Mouse (Mus musculus) heart, postnatal 36 days (tissue): ENCODE data around the gene Pm20d2. TPM values are rescaled to one million over a fixed set of nuclear protein-coding genes. Genes with fewer than 3 reads are reported as not detected.
A peak's percentile ranks its signal among the peaks of the same experiment; 100 is the strongest.

Experiments used
- DNase-seq, 2 experiments: peaks; one replicate each; pipeline ENCODE4 v3.0.0; 2021 to 2022
- intact Hi-C: fragments of 180-260 bp; cut with DNase I; formaldehyde crosslinking; loops from one replicate; pipeline ENCODE4 v1.15.1; 2025
- total RNA-seq, 2 experiments: library from RNA; stranded (reverse); gene quantifications; 2 replicates each; pipeline ENCODE4 v1.2.3; 2021

Pm20d2 gene
- 10 to 100 TPM; 55.9 to 62.9 TPM for total RNA-seq

DNA sequence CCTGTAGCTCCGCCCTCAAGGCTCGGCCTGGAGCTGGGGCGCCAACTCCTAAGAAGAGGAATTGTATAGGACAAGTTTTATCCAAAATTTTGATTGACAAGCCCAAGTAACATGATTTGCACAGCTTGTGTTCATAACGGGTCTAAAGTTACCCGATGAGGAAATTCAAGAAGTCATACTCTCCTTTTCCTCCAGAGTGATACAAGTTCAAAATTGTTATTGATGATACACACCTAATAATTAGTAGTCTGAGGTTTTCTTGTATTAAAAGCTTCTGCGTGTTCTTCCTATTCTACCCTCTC, at the start of gene Pm20d2:
Gene Pm20d2, minus strand, starts transcription at position 3 of the 302 bp plus-strand sequence.
- DNase-seq, result no peak
- intact Hi-C loops, result loop anchor here (2.0 kb wide), 1 partner anchor 57 kb away; no protein-coding TSS in a partner anchor

DNA sequence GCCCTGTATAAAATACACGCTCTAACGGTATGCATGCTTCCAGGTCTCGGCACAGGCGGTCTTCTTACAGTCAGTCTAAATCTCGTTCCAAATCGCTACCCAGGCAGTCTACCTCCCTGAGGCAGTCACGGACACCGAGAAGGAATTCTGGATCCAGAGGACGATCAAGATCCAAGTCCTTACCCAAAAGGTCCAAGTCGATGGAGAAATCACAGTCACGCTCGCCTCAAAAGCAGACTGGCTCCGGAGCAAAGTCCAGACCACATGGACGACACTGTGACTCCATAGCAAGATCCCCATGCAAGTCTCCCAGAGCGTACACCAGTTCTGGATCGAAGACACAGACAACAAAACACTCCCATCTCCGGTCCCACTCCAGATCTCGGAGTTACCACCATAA, 41.3 kb upstream of the Pm20d2 start:
- intact Hi-C loops, result no loop called here
- DNase-seq, result no peak

DNA sequence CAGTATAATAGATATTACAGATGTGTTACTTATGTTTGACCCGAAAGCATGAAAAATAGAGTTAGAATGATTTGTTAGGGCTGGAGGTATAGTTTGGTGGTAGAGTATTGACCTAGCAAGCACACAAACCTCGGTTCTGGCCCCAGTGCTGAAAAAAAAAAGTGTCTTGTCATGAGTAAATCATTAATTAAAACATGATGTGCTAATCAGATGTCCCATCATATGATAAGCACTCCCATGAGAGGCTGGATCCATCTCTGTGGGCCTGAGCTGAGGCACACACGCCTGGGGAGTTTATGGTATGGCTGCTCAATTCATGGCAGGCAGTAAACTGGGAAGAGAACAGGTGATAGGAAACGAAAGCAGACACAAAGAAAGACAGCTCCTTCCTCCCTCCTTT, 40.1 kb upstream of the Pm20d2 start:
- DNase-seq, result no peak
- intact Hi-C loops, result no loop called here

DNA sequence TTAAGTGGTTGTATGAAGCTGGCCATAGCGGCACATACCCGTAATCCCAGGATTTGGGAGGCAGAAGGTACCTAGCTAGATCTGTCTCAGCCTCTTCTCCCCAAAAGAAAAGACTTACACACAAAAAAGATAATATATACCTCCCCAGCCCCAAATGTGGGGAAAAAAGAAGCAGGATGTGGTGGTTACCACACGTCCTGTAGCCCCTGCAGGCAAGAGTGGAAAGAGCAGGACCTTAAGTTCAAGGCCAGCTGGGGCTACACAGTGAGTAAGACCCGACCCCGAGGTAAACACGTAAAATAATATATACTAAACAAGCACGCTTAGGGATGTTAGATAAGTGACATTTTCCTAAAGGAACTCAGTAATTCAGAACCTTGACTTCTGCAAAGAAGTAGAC, 37.6 kb upstream of the Pm20d2 start:
- DNase-seq, result no peak
- intact Hi-C loops, result no loop called here

DNA sequence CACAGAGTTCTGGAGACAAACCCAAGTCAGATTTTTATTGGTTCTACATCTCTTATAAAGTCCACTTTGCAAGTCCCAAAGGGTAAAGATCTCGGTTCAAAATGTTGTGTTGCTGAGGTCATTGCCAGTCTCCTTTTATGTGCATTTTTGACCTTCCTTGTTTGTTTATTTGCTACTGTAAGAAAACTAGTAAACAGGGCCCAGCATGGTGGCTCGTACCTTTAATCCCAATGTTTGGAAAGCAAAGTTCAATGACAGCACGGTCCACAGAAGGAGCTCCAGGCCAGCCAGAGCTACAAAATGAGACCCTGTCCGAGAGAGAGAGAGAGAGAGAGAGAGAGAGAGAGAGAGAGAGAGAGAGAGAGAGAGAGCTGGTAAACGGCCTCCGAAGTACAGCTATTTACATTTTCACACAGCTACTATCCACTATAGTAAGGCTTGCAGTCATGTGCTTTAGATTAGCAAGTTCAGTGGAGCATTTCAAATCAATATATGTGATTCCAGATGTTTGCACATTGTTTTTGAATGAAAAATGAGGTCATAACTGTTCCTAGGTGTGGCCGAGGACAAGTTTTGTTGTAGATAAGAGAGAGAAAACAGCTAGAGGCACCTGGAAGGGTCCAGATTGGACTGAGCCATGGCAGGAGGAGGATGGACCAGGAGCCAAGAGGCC, 34.6 kb upstream of the Pm20d2 start:
- no peak for DNase-seq
- intact Hi-C loops, result no loop called here

DNA sequence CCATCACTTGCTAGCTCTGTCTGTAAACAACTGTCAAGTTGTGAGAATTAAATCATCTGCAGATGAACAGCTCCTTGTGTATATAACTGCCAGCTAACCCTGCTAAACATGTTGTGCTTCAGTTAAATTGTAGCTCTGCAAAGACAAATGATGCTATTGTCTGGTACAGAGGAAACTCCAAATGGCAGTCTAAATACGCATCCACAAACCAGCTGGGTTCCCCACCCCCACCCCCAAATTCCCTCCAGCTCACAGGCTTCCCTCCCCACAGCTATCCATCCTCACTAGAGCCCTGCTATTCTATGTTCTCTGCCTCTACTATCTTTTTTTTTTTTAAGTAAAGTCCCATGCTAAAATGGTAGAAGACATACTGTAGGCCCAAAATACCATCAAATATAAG, 32.3 kb upstream of the Pm20d2 start:
- intact Hi-C loops, result no loop called here
- no peak for DNase-seq

DNA sequence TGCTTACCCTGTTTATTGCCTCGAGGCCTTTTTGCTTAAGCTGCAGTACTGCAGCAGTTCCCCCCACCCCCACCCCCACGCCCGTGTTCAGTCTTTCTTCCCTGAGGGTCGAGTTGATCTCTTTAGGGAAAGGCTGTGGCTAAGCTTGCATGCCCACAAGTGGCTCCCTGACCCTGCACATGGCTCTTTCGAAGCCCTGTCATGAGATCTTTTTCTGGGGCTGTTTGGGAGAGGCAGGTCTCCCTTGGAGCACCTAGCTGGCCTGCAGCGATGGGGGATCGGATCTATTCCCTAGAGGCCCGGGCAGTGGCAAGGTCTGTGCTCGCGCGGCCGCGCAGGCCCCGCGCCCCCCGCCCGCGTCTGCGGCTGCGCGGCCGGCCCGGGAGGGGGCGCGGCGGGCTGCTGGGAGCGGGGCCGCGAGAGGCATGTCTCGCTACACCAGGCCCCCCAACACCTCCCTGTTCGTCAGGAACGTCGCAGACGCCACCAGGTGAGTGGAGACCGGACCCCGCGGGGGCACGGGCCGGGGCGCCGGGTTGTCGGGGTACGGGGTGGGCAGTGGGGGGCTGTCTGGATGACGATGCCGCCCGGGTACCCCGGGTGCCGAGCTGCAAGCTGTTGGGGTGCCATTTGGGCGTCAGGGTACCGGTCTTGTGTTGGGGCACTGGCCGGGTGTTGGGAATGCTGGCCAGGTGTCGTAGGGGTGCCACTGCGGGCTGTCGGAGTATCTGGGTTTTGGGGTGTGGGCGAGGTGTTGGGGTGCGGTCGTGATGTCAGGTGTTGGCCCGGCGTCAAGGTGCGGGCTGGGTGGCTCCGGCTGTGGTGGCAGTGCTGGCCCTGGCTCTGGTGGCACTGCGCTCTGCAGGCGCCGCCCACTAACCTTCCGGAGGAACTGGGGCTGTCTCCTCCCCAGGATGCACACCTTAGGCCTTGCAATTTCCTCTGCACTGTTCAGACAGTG, 19.6 kb upstream of the Pm20d2 start, which contains the start of gene Srsf12:
Gene Srsf12, plus strand, starts transcription at position 111 of the 961 bp plus-strand sequence.
- intact Hi-C loops, result loop anchor here (2.0 kb wide), 1 partner anchor 84 kb away; no protein-coding TSS in a partner anchor
- peak; percentile 2 to 5 for DNase-seq

DNA sequence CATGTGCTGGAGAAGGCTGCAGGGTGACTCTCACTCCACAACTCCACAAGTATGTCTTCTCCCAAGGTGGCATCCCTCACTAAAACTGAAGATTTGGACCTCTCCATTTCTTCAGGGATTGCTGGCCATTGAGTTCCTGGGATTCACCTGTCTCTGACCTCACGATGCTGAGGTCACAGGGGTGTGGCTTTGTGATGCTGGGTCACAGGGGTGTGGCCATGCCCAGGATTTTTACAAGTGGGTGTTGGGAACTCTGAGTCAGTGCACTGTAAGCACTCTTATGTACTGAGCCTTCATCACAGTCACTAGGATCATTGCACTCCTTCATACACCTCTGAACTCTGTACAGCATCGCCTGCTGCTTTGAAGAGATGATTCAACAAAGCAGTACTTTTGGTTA, 18.0 kb upstream of the Pm20d2 start:
- intact Hi-C loops, result no loop called here
- DNase-seq, result no peak

DNA sequence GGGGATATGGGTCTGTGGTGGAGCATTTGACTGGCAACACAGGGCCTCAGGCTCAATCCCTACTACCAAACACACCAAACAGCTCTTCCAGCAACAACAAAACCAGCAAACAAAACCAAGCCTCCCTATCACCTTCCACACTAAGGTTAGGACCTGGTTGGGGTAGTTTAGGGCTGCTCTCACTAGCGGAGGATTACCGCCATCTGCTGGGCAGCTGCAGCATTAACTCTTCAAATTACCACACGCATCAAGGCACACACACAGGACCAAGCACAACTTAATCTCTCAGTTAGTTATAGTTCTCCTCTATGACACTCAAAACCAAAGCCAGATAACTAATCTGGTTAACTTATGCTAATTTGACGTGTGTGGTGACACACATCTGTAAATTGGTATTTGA, 15.1 kb upstream of the Pm20d2 start:
- DNase-seq, result peak; percentile 36 to 54
- intact Hi-C loops, result loop anchor here (2.0 kb wide), 2 partner anchors 56 to 80 kb away; no protein-coding TSS in a partner anchor

DNA sequence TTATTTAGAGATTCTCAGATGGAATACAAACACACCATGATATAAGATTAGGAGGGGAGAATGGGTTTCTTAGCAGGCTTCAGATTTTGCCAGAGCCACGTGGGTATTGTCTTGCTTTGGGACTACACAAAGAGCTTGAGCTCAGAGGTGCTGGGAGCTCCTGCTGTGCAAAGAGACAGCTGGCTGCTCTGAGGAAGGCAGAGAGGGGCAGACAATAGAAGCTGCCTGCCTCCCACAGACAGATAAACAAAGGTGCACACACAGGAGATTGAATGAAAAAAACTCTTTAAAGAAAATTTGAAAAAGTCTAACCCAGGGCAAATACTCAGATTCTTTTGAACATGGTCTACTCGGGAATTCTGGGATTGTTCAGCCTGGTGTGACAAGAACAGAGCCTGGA, 8.6 kb upstream of the Pm20d2 start:
- intact Hi-C loops, result no loop called here
- DNase-seq, result no peak

DNA sequence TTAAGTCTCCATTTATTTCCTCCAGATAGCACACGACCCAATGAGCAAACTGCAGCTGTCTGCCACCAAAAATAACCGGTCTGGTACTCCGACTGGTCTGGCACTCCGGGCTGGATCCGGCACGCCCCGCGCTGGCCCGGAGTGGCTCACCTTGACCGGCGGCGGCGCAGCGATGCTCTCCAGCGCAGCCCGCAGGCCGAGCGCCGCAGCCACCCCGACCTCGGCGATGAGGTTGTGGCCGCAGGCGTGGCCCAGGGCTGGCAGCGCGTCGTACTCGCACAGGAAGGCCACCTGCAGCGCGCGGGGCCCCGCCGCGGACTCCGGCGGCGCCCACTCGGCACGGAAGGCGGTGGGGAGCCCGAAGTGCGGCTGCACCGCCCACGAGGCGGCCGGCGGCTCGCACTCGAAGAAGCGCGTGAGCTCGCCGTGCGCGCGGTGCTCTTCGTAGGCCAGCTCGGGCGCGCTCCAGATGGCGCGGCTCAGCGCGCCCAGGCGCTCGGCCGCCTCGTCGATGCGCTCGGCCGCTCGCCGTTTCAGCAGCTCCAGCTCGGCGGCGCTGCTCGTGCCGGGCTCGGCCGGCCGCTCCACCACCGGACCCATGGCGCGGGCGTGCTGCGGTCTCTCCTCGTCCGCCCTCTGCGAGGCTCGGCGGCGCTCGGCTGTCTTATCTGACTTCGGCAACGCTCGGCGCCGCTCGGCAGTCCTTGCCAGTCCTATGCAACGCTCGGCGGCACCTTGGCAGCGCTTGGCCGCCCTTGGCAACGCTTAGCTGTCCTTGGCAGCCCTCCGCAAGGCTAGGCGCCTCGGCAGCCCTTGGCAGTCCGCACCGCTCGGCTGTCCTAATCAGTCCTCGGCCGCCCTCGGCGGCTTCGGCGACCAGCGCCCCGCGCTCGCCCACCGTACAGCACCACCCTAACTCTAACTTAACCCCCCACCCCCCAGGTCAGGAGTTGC, 479 bp downstream of the Pm20d2 start:
- intact Hi-C loops, result loop anchor here (2.0 kb wide), 1 partner anchor 58 kb away; no protein-coding TSS in a partner anchor
- peak; percentile 86 for DNase-seq

DNA sequence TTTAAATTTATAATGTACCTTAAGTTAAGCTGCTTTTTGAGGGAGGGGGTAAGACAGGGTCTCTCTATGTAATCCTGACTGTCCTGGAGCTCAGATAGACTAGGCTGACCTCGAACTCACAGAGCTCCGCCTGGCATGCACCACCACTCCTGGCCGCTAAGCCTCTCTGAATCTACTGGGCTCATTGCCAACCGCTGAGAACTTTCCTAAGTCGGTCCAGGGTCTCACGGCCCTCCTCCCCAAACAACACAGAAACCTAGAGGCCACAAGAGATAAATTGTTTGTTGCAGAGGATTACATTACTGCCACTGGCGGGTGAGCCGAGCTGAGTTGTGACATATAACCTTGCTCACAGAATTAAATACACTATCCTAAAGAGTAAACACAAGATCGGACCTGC, 1.4 kb downstream of the Pm20d2 start:
- DNase-seq, result peak; percentile 14 to 23
- intact Hi-C loops, result loop anchor here (2.0 kb wide), 1 partner anchor 59 kb away; no protein-coding TSS in a partner anchor

DNA sequence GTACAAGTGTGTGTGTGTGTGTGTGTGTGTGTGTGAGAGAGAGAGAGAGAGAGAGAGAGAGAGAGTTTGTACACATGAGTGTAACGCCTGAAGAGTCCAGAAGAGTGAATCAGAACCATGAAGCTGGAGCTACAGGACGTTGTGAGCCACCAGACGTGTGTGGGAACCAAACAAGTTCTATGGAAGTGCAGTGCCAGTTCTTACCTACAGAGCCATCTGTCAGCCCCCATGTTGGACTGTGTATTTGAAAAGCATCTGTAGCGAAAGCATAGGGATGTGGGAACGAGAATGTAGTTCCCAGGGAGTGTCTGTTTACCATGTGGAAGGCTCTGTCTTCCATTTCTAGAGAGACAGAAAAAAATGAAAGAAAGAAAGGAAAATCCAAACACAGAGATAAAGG, 6.1 kb downstream of the Pm20d2 start:
- intact Hi-C loops, result no loop called here
- DNase-seq, result no peak

DNA sequence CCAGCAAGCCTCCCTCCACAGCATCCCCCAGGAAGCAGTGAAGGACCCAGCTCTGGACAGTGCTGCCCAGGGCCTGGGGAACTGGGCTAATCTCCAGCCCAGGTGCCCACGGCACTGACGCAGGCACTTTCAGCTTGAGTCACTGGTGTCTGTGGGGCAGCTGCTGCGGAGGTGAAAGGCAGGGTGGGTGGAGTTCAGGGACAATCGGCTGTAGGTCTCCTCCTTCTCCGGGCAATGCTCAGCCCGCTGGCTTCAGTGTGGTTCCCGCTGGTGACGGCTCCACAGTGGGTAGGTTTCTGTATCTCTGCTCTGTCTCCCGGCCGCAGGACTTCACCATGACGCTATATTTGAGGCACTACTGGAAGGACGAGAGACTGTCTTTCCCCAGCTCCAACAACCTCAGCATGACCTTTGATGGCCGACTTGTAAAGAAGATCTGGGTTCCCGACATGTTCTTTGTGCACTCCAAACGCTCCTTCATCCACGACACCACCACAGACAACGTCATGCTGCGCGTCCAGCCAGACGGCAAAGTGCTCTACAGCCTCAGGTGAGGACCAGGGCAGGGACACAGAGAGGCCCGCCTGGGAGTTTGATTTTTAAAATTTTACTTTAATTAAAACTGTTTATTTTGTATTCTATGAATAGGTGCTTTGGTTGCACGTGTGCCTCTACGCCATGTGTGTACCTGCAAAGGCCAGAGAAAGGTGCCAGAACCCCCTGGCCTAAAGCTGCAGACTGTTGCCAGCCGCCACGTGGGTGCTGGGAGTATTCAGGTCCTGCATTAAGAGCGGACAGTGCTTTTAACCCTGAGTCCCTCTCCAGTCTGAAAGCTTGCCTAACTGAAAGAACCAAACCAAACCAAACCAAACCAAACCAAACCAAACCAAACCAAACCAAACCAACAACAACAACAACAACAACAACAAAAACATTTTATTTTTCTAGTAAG, 37.2 kb downstream of the Pm20d2 start:
- intact Hi-C loops, result no loop called here
- no peak for DNase-seq

DNA sequence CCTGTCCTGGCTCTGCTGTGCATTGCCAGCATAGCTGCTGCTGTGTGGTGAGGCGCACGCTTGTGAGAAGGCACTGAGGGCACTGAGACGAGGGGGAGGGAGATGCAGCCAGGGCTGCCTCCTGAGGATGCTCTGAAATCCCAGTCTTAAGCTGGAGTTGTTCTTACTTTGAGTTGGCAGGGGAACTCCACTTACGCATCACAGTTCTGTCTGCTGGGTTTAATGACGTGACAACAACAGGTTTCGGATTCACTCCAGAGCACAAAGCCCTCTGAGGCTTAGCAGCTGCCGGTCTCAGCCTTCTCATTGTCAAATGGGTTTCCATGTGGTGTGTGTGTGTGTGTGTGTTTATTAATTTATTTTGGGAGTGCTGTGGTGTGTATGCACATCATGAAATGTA, 40.4 kb downstream of the Pm20d2 start:
- intact Hi-C loops, result loop anchor here (2.0 kb wide), 1 partner anchor 56 kb away; no protein-coding TSS in a partner anchor
- DNase-seq, result no peak

DNA sequence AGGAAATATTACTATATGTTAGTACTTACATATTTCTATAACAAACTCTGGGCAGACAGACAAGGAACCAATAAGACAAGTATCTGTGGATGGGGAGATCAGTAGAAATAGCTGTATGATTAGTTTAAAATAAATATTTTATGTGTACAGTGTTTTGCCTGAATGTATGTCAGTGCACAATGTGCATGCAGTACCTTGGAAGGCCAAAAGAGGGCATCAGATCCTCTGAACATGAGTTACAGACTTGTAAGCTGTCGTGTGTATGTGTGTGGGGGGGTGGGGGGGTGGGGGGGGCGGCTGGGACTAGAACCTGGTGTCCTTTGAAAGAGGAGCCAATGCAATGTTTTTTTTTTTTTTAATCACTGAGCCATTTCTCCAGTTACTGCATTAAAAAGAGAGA, 41.7 kb downstream of the Pm20d2 start:
- intact Hi-C loops, result loop anchor here (1.0 to 2.0 kb wide), 2 partner anchors 57 to 144 kb away; no protein-coding TSS in a partner anchor
- DNase-seq, result peak; percentile 24 to 70

DNA sequence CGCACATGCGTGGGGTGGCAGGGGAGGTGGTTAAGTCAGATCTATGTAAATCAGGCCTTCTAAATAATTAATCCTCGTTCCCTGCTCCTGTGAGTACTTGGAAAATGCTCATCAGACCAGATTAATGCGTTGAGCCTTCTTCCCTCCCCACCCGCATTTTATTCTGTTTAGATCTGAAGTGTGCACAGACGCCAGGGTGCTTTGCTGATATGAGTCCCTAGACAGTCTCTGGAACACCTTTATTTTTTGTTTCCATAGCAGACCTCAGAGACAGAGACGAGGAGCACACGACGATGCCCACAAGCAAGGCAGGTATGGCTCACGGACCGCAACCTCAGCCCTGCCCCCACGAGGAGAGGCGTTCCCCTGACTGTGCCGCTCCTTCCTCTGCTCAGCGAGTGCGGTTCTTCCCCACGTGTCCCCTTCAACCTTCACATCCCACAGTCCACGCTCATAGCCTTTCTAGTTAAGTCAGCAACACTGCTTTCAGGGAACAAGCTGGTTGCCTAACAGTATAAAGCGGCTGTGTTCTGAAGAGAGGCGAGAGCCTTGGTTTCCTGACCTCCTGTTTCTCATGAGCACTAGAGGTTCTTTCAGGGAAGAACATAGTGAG, 42.8 kb downstream of the Pm20d2 start:
- intact Hi-C loops, result loop anchor here (1.0 kb wide), 1 partner anchor 146 kb away; no protein-coding TSS in a partner anchor
- DNase-seq, result no peak

DNA sequence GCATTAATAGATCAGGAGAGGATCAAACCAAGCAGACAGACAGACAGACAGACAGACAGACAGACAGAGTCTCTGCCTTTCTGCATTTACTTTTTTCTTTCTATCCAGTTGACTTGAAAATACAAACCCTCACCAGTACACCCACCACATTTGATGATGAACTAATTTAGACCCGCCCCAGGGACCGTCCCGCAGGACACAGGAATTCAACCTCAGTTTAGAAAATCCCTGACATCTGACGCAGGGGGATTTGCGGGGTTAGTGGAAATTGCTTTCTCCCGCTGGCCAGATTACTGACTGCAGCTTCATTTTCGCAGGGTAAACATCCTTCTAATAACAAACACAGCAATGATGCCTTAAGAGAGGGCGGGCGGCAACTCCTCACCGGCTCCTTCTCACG, 57.3 kb downstream of the Pm20d2 start, which contains the start of gene Gabrr1:
Gene Gabrr1, plus strand, starts transcription at position 301 of the 400 bp plus-strand sequence.
- intact Hi-C loops, result no loop called here
- no peak for DNase-seq
